Mouse (Mus musculus) MEL-GATA-1-ER (cell line): Measurements from ENCODE around the gene Rptn.
"Not testable (repeated sequence)": the region's sequence is repeated elsewhere in the genome, so short reads cannot be mapped to it uniquely, and the experiment has no call there.

ENCODE experiments used
- DNase-seq: peaks from one replicate; pipeline ENCODE4 v3.0.0-alpha.2; 2012; ENCODE audit warnings: low read depth; ENCODE audit errors: extremely low read depth

The Rptn gene

DNA sequence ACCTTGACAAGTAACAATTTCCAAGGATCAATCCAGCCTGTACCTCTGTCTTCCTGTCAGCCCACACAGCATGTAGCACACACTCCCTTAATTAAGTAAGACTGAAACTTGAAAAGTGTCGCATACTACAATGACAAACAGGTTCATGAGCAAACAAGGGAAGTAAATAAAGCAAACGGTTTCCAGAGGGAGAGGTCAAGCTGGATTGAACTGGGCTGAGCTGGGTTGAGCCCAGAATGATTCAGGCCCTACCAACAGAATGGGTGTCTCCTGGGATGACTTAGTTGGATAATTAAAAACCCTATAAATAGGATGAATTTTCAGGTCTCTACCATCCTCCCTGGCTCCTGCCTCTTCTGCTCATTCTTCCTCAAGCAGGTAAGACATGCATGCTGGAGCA is at the start of gene Rptn:
Rptn (plus strand) TSS at position 334 of the 400 bp plus-strand sequence.
- DNase-seq, result no peak

- no peak for DNase-seq
Measured at GRCm38 (mm10) chr3:93346896-93347295, 46.6 kb upstream of the Rptn start.

DNA sequence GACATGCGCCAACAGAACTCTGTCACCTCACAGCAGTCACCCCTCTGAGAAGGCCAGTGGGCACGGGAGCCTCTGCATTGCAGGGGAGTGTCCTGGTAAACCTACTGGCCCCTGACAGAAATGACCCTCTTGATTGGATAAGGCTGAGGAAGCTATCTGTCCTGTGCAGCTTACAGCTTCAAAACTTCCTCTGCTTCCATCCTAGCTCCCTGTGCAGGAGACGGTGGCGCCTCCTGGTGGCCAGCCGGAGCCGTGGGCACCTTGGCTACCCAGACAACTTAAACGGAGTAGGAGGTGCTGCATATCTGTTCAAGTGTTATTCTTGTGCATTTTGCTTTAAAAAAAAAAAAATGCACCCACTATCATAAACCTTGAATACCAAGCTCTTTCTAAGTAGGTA is 33.5 kb upstream of the Rptn start:
- peak; percentile 59 for DNase-seq

- DNase-seq, result peak; percentile 82
Measured at GRCm38 (mm10) chr3:93361933-93362574, 31.4 kb upstream of the Rptn start.

GRCm38 (mm10) chr3:93366966-93367575 is 26.4 kb upstream of the Rptn start:
- no peak for DNase-seq

DNA sequence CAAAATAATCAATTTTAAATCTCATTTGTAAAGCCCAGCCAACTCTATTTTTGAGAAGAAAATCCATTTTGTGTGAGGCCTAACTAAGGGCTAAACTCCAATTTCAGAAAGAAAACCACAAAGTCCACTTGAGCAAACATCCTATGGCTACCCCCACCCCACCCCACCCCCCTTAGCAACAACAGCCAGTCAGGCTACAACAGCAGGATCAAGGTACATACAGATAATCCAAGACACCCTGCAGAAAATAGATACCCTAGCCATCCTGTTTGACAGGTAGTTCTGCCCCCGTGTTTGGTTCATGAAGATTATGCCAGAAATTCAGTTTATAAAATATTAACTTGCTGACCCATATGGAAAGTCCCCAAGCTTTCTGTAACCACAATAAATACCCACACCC is 25.3 kb upstream of the Rptn start:
- no peak for DNase-seq

DNA sequence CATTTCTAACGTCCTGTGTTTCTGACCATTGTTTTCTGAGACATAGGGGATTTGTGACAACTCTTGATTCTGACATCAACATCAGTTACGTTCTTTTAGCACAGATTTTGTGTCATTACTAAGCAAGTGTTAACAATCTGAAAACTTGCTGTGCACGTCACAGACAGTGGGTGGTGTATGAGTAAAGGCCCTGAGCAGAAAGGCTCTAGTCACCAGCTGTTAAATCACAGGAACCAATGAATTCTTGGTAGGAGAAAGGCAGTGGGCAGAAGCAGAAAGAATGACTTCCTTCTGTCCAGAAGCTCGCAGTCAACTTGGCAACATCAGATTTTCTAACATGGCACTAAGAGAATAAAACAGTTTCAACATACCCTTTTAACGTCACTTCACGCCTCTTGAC is 20.1 kb upstream of the Rptn start:
- DNase-seq, result no peak

GRCm38 (mm10) chr3:93375196-93375595 is 18.3 kb upstream of the Rptn start:
- no peak for DNase-seq

DNA sequence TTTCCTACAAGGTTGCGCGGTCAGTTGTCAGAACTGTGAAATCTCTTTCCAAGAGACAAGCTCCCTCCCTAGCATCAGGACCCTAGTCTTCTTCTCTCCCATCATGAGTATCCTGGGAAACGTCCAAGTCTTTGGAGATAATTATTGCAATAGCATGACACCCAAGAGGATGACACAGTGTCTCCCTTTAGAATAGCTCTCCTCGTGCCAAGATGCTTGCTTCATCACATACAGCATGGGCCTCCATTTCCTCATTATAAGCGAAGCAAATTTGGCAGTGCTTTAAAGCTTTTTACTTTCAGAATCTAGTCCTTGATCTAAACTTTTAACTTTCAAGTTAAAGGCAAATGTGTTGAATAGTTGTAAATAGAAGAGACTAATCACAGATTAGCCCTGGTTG is 17.9 kb upstream of the Rptn start:
- no peak for DNase-seq

- DNase-seq, result no peak
Measured at GRCm38 (mm10) chr3:93378146-93378545, 15.4 kb upstream of the Rptn start.

GRCm38 (mm10) chr3:93403936-93404335 is 10.4 kb downstream of the Rptn start:
- no peak for DNase-seq

GRCm38 (mm10) chr3:93406992-93407391 is 13.5 kb downstream of the Rptn start:
- peak; percentile 34 for DNase-seq

- DNase-seq, result no peak
Measured at GRCm38 (mm10) chr3:93411905-93412304, 18.4 kb downstream of the Rptn start.

GRCm38 (mm10) chr3:93431673-93432072 is 38.2 kb downstream of the Rptn start:
- no peak for DNase-seq

GRCm38 (mm10) chr3:93442030-93442429 is 48.5 kb downstream of the Rptn start, which contains the start of gene Tchh:
Tchh (plus strand) TSS chr3:93442330.
- no peak for DNase-seq

GRCm38 (mm10) chr3:93443501-93444101 is 50.1 kb downstream of the Rptn start:
- DNase-seq, result no peak

GRCm38 (mm10) chr3:93444343-93445164 is 51.1 kb downstream of the Rptn start:
- DNase-seq, result no peak

DNA sequence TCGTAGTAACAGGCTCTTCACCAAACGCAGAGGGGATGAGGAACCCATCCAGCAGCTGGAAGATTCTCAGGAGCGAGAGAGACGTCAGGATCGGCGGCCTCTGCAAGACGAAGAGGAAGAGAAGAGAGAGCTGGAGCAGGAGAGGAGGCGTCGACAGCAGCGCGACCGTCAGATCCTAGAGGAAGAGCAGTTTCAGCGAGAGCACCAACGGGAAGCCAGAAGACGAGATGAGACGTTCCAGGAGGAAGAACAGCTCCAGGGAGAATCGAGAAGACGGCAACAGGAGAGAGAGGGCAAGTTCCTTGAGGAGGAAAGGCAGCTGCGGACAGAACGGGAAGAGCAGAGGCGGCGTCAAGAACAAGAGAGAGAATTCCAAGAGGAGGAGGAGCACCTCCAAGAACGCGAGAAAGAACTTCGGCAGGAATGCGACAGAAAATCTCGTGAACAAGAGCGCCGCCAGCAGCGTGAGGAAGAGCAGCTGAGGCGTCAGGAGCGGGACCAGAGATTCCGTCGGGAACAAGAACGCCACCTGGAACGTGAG is 51.7 kb downstream of the Rptn start:
- DNase-seq, result no peak

DNA sequence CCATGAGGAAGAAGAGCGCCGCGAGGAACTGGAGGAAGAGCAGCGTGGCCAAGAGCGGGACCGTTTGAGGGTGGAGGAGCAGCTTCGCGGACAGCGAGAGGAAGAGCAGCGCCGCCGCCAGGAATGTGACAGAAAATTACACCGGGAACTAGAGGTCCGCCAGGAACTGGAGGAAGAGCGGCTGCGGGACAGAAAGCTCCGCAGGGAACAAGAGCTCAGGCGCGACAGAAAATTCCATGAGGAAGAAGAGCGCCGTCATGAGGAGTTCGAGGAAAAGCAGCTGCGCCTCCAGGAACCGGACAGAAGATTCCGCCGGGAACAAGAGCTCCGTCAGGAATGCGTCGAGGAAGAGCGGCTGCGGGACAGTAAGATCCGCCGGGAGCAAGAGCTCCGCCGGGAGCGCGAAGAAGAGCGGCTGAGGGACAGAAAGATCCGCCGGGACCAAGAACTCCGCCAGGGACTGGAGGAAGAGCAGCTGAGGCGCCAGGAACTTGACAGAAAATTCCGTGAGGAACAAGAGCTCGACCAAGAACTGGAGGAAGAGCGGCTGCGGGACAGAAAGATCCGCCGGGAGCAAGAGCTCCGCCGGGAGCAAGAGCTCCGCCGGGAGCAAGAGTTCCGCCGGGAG is 52.7 kb downstream of the Rptn start:
- no peak for DNase-seq

- not testable (repeated sequence) for DNase-seq
Measured at GRCm38 (mm10) chr3:93446756-93447137, 53.2 kb downstream of the Rptn start.

DNA sequence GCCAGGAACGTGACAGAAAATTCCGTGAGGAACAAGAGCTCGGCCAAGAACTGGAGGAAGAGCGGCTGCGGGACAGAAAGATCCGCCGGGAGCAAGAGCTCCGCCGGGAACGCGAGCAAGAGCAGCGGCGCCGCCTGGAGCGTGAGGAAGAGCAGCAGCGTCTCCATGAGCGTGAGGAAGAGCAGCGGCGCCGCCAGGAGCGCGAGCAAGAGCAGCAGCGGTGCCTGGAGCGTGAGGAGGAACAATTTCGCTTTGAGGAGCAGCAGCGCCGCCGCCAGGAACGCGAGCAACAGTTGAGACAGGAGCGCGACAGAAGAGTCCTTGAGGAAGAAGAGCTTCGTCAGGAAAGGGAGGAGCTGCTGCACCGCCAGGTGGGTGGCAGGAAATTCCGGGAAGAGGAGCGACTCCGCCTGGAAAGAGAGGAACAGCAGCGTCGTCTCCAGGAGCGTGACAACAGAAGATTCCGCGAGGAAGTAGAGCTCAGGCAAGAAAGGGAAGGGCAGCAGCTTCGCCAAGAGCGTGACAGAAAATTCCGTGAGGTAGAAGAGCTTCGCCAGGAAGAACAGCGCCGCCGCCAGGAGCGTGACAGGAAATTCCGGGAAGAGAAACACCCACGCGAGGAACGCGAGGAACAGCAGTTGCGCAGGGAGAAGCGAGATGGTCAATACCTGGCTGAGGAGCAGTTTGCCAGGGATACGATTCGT is 53.8 kb downstream of the Rptn start:
- no peak for DNase-seq
